Mouse (Mus musculus) embryonic fibroblast, embryonic 13.5 days (primary cell): ENCODE results near the gene Myrfl. TPM values are rescaled to one million over a fixed set of nuclear protein-coding genes. Genes with fewer than 3 reads are reported as not detected.

Experiments used
- H3K27ac ChIP-seq: 2 replicates; pipeline ENCODE4 v1.5.1; 2012; ENCODE audit warnings: low read length, control low read depth, inconsistent platforms; ENCODE audit not compliant: insufficient read depth
- H3K4me1 ChIP-seq: 2 replicates; pipeline ENCODE4 v1.6.1; 2011; ENCODE audit warnings: low read length; ENCODE audit not compliant: control insufficient read depth, insufficient read depth
- H3K4me3 ChIP-seq: 2 replicates; pipeline ENCODE4 v1.5.1; 2011; ENCODE audit warnings: mild to moderate bottlenecking, control low read depth, low read length; ENCODE audit not compliant: insufficient read depth
- CTCF ChIP-seq: IDR thresholded peaks from 2 replicates; pipeline ENCODE4 v1.5.1; 2011; ENCODE audit warnings: mild to moderate bottlenecking, control low read depth, low read length, moderate library complexity, borderline replicate concordance; ENCODE audit not compliant: insufficient read depth
- POLR2A ChIP-seq: IDR thresholded peaks from 2 replicates; pipeline ENCODE4 v1.6.1; 2011; ENCODE audit warnings: low read depth, mild to moderate bottlenecking, control low read depth, low read length, moderate library complexity
- polyA plus RNA-seq: library from polyadenylated mRNA; stranded (reverse); fragments of >200 nt; gene quantifications from 2 replicates; pipeline ENCODE4 v1.2.4, GENCODE M21; 2011; ENCODE audit warnings: low read depth; ENCODE audit not compliant: missing spikeins, insufficient read length

Gene Myrfl
- not detected in 2 replicates for polyA plus RNA-seq

- H3K4me1 ChIP-seq = no peaks in the 10 kb centered on the region; the same call in 1 of the 2 replicates
- no peak within 1 kb of the TSS for H3K27ac ChIP-seq
- TF ChIP-seq CTCF (no peak), POLR2A (no peak)
These were observed at the start of gene Myrfl for GRCm38 (mm10) chr10:116896336-116897177. TSS of gene Myrfl (minus strand) at chr10:116896919.

GRCm38 (mm10) chr10:116944940-116945339 is 48.2 kb upstream of the Myrfl start:
- Histone ChIP-seq H3K27ac (no peak overlapping the region), H3K4me3 (no peak overlapping the region), H3K4me1 (no peaks in the 10 kb centered on the region)
- TF ChIP-seq POLR2A = no peak
- no peak for TF ChIP-seq CTCF

More at GRCm38 (mm10) chr10:116896336-116897177, at the start of gene Myrfl:
- no peak within 1 kb of the TSS for H3K4me3 ChIP-seq

- TF ChIP-seq POLR2A (no peak), CTCF (no peak)
- H3K4me3 ChIP-seq = no peak overlapping the region
- no peak overlapping the region for H3K27ac ChIP-seq
- no peaks in the 10 kb centered on the region for H3K4me1 ChIP-seq
These were observed 47.4 kb upstream of the Myrfl start for GRCm38 (mm10) chr10:116944144-116944543.

- H3K27ac ChIP-seq = no peak overlapping the region
- TF ChIP-seq POLR2A (no peak), CTCF (peak; percentile 41; the same call in 1 of the 2 replicates)
- no peaks in the 10 kb centered on the region for H3K4me1 ChIP-seq
- no peak overlapping the region for H3K4me3 ChIP-seq
These were observed 46.3 kb upstream of the Myrfl start for GRCm38 (mm10) chr10:116943025-116943424.

GRCm38 (mm10) chr10:116935028-116935427 is 38.3 kb upstream of the Myrfl start:
- no peak for TF ChIP-seq POLR2A
- TF ChIP-seq CTCF = no peak

GRCm38 (mm10) chr10:116933794-116934193 is 37.1 kb upstream of the Myrfl start:
- no peak for TF ChIP-seq POLR2A
- TF ChIP-seq CTCF = no peak
- Histone ChIP-seq H3K4me1 (peaks cover 10% of the 10 kb centered on the region; the same call in 1 of the 2 replicates), H3K4me3 (no peak overlapping the region), H3K27ac (no peak overlapping the region)

More at GRCm38 (mm10) chr10:116935028-116935427, 38.3 kb upstream of the Myrfl start:
- no peak overlapping the region for H3K4me3 ChIP-seq
- H3K4me1 ChIP-seq = 0 out of 2 replicates have a peak, but pooled peaks cover 4% of the 10 kb centered on the region
- H3K27ac ChIP-seq = no peak overlapping the region

GRCm38 (mm10) chr10:116932418-116932817 is 35.7 kb upstream of the Myrfl start:
- peaks cover 10% of the 10 kb centered on the region; the same call in 1 of the 2 replicates for H3K4me1 ChIP-seq
- H3K27ac ChIP-seq = no peak overlapping the region
- no peak overlapping the region for H3K4me3 ChIP-seq
- TF ChIP-seq CTCF (no peak), POLR2A (no peak)

- Histone ChIP-seq H3K4me3 (no peak overlapping the region), H3K4me1 (peaks cover 10% of the 10 kb centered on the region; the same call in 1 of the 2 replicates), H3K27ac (no peak overlapping the region)
- TF ChIP-seq POLR2A = no peak
- TF ChIP-seq CTCF = no peak
These were observed 34.9 kb upstream of the Myrfl start for GRCm38 (mm10) chr10:116931497-116932179.

GRCm38 (mm10) chr10:116930936-116931335 is 34.2 kb upstream of the Myrfl start:
- peaks cover 10% of the 10 kb centered on the region; the same call in 1 of the 2 replicates for H3K4me1 ChIP-seq
- H3K4me3 ChIP-seq = no peak overlapping the region
- no peak for TF ChIP-seq POLR2A
- TF ChIP-seq CTCF = no peak
- H3K27ac ChIP-seq = no peak overlapping the region

- Histone ChIP-seq H3K4me3 (no peak overlapping the region), H3K4me1 (peaks cover 10% of the 10 kb centered on the region; the same call in 1 of the 2 replicates), H3K27ac (no peak overlapping the region)
- no peak for TF ChIP-seq CTCF
- TF ChIP-seq POLR2A = no peak
These were observed 33.8 kb upstream of the Myrfl start for GRCm38 (mm10) chr10:116930506-116930905.
